Mouse (Mus musculus): ENCODE results near the gene Klhl11. TPM values are rescaled to one million over a fixed set of nuclear protein-coding genes. Genes with fewer than 3 reads are reported as not detected.

The Klhl11 gene
- polyA plus RNA-seq, 1 experiment from 2014 or later = 2.4 TPM

DNA sequence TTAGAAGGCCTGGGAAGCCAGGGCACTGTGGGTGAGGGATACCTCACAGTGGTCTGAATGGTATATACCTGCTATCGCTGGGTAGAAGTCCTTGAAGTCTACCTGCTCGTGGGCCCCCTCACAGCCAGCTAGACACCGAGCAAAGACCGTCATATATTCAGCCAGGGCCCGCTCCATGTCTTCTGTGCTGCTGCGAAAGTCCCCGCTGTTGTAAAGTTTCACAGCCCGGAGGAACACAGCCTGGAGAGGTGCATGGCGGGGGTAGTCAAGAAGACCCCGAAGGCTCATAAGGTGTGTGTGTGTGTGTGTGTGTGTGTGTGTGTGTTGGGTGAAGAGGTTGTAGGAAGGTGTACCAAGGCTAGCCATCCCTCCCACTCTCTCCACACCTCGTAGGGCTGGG lies 59.0 kb downstream of the Klhl11 start:
- Histone ChIP-seq H3K4me1 (replicated peaks) (peaks cover 18% of the 10 kb centered on the region), H3K4me2 (peak overlapping the region; percentile 65), H3K27ac (no peak overlapping the region), H3K4me3 (replicated peaks) (peak overlapping the region; percentile 58), H3K9me3 (replicated peaks) (no peaks in the 10 kb centered on the region), H3K36me3 (no peaks in the 10 kb centered on the region), H3K9ac (peak overlapping the region; percentile 55; the same call in 1 of the 2 replicates), H3K27me3 (peaks cover 48% of the 10 kb centered on the region)
- WGBS (ENCODE audit: insufficient replicate concordance) = 60% methylated on average over 11 of the region's 11 CpGs
- no peak for ATAC-seq (ENCODE audit: low read depth)
- no peak for DNase-seq

Small RNAs within 50 kb of the gene (microRNA-seq; reads per million reads assigned to microRNA genes)
- not detected for gene Gm27374
- gene Mir7116 = not detected

Other genes starting within 250 kb of the Klhl11 start
- not detected in 2 replicates for gene Krt16, start 223.8 kb downstream of the Klhl11 start, polyA plus RNA-seq (2015; fragmentation: Nextera tagmentation; extraction: Ambion mirVana)
- 0.41 and 0.62 TPM in 2 replicates for gene Krt17, start 211.7 kb downstream of the Klhl11 start, polyA plus RNA-seq (2015; fragmentation: Nextera tagmentation; extraction: Ambion mirVana)
- gene Krt42, start 202.9 kb downstream of the Klhl11 start, polyA plus RNA-seq (2015; fragmentation: Nextera tagmentation; extraction: Ambion mirVana) = not detected in 2 replicates
- 1,883 and 1,943 TPM in 2 replicates for gene Eif1, start 152.9 kb downstream of the Klhl11 start, polyA plus RNA-seq (2015; fragmentation: Nextera tagmentation; extraction: Ambion mirVana)
- gene Gast, start 138.3 kb downstream of the Klhl11 start, polyA plus RNA-seq (2015; fragmentation: Nextera tagmentation; extraction: Ambion mirVana) = not detected in 2 replicates
- gene Hap1, start 116.6 kb downstream of the Klhl11 start, polyA plus RNA-seq (2015; fragmentation: Nextera tagmentation; extraction: Ambion mirVana) = 0.37 and 0.50 TPM in 2 replicates
- gene Jup, start 75.0 kb downstream of the Klhl11 start, polyA plus RNA-seq (2015; fragmentation: Nextera tagmentation; extraction: Ambion mirVana) = 13.2 and 15.5 TPM in 2 replicates
- gene P3h4, start 57.9 kb downstream of the Klhl11 start, polyA plus RNA-seq (2015; fragmentation: Nextera tagmentation; extraction: Ambion mirVana) = 5.8 and 6.0 TPM in 2 replicates
- 11.8 and 13.1 TPM in 2 replicates for gene Fkbp10, start 57.0 kb downstream of the Klhl11 start, polyA plus RNA-seq (2015; fragmentation: Nextera tagmentation; extraction: Ambion mirVana)
- gene Nt5c3b, start 30.9 kb downstream of the Klhl11 start, polyA plus RNA-seq (2015; fragmentation: Nextera tagmentation; extraction: Ambion mirVana) = 25.1 and 27.6 TPM in 2 replicates
- gene Klhl10, start 30.8 kb downstream of the Klhl11 start, polyA plus RNA-seq (2015; fragmentation: Nextera tagmentation; extraction: Ambion mirVana) = 0.08 and 0.24 TPM in 2 replicates
- 86.2 and 108 TPM in 2 replicates for gene Acly, start 55.3 kb upstream of the Klhl11 start, polyA plus RNA-seq (2015; fragmentation: Nextera tagmentation; extraction: Ambion mirVana)
- gene Ttc25, start 72.9 kb upstream of the Klhl11 start, polyA plus RNA-seq (2015; fragmentation: Nextera tagmentation; extraction: Ambion mirVana) = 0.08 and 0.16 TPM in 2 replicates
- 13.2 and 14.1 TPM in 2 replicates for gene Cnp, start 102.2 kb upstream of the Klhl11 start, polyA plus RNA-seq (2015; fragmentation: Nextera tagmentation; extraction: Ambion mirVana)
- gene Nkiras2, start 146.5 kb upstream of the Klhl11 start, polyA plus RNA-seq (2015; fragmentation: Nextera tagmentation; extraction: Ambion mirVana) = 19.9 and 20.9 TPM in 2 replicates
- gene Dnajc7, start 147.4 kb upstream of the Klhl11 start, polyA plus RNA-seq (2015; fragmentation: Nextera tagmentation; extraction: Ambion mirVana) = 70.7 and 86.2 TPM in 2 replicates
- gene Zfp385c, start 219.7 kb upstream of the Klhl11 start, polyA plus RNA-seq (2015; fragmentation: Nextera tagmentation; extraction: Ambion mirVana) = not detected in 2 replicates
- gene Dhx58, start 231.5 kb upstream of the Klhl11 start, polyA plus RNA-seq (2015; fragmentation: Nextera tagmentation; extraction: Ambion mirVana) = 1.6 and 1.7 TPM in 2 replicates
- gene Kat2a, start 239.7 kb upstream of the Klhl11 start, polyA plus RNA-seq (2015; fragmentation: Nextera tagmentation; extraction: Ambion mirVana) = 20.9 and 23.8 TPM in 2 replicates
- 0.17 and 0.43 TPM in 2 replicates for gene Hspb9, start 241.1 kb upstream of the Klhl11 start, polyA plus RNA-seq (2015; fragmentation: Nextera tagmentation; extraction: Ambion mirVana)

All from liver, embryonic 13.5 days (tissue).